Mouse (Mus musculus) cerebellum, adult 9-11 months (tissue): Measurements from ENCODE around the gene Micall1.

ENCODE experiments used
- DNase-seq: peaks from one replicate; pipeline ENCODE4 v3.0.0; 2022

The Micall1 gene

DNA sequence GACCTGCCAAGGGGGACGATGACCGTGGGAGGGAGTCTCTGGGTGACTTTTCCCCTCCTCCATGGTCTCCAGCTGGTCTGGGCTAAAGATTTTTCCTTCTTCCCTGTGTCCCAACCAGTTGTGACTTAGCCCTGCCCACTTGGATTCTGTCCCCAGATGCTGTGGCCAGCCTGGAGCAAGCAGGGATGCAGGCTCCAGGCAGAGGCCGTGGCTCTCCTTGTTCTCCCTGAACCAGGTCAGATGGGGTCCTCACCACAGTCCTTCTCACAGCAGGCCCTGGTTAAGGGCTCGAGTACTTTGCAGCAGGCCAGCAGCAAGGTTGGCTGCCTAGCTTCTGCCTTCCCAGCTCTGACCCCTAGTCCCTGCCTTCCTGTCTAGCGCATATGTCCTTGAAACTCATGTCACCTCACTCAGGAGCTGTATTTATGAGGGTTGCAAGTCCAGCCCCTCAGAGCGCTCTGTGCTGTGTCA is 24.5 kb downstream of the Micall1 start:
- DNase-seq: no peak

DNA sequence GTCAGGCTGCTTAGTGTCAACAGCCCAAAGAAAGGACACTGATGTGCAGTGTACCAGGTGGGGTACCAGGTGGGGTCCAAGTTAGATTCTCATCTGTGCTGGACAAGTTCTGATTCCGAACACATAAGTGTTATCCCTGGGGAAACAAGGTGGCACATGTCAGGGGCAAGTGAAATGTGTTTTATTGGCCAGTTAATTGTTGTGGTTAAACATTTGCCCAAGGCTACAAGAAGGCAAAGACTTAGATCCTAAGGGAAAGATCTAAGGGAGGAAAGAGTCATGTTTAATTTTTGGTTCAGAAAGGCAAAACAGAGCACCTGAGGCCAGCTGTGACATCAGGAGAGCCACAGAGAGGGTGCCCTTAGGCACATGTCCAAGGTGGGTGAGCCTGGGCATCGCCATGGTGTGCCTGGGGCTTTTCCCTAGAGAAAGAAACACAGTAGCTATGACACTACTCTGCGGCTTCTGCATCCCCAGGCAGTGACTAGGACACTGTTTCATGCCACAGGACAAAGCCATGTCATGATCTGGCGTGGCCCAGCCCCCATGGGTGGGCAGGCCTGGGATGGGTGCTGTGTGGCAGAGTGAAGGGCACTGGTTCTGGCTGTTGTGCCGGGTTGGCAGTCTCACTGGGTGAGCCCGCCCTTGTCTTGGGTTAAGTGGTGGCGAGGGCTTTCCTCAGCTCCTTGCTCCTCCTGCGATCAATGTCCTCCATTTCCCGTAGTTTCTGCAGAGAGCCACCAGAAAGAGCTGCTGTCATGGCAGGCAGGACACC is 26.0 kb downstream of the Micall1 start:
- DNase-seq: no peak

DNA sequence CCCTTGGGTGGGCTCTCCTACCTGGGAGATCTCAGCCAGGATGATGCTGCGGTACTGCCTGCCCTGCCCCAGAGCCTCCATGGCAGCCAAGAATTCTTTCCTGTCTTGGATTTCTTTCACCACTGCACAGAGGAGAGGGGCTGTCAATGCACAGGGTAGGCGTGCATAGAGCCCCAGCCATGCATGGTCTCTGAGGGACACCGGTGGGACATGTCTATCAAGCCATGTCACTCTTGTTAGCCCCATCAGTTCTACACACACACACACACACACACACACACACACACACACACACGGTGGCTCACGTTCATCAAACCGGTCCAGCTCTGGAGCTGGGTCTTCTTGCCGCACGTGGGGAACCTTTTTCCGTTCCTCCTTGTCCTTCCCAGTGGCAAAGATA is 26.6 kb downstream of the Micall1 start:
- no peak for DNase-seq

DNA sequence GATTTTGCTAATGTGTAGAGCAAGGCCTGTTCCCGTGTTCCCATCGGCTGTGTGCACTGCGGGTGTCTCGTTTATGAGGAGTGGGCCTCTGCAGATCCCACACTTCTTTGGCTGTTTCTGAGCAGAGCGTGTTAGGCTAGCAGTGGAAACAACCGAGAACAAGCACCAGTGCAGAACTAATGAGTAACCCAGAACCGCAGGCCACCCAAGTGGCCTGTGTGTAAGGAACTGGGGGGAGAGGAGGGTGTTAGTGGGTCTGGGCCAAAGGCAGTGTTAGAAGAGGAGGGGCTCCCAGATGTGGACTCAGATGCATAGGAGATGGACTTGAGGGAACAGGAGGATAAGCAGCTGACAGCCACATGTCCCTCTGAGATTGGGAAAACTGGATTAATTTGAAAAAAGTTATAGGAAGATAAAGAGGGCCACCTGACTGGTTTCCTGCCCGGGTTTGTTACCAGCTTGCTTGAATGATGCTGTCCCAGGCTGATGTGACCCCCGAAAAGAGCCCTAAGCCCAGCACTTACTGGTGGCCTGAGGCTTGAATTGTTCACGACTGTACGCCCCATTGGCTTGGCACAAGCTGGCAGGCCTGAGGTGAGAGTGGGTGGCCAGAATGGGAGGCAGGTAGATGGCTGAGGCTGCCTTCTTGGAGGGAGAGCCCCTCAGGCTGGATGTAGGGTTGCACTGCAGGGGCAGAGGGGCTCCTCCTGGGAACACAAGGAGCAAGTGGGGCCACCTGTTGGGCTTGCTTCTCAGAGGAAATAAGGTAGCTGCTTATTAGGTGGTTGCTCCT is 27.3 kb downstream of the Micall1 start:
- DNase-seq: no peak

DNA sequence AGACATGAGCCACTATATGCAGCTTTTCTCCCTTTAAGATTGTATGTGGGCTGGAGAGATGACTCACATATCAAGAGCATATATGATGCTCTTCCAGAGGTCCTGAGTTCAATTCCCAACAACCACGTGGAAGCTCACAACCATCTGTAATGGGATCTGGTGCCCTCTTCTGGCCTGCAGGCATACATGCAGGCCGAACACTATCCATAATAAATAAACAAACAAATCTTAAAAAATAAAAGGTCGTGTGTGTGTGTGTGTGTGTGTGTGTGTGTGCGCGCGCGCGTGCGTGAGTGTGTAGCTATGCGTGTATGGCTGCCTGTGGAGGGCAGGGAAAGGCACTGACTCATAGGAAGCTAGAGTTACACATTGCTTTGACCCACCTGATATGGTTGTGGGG is 30.9 kb downstream of the Micall1 start:
- no peak for DNase-seq

DNA sequence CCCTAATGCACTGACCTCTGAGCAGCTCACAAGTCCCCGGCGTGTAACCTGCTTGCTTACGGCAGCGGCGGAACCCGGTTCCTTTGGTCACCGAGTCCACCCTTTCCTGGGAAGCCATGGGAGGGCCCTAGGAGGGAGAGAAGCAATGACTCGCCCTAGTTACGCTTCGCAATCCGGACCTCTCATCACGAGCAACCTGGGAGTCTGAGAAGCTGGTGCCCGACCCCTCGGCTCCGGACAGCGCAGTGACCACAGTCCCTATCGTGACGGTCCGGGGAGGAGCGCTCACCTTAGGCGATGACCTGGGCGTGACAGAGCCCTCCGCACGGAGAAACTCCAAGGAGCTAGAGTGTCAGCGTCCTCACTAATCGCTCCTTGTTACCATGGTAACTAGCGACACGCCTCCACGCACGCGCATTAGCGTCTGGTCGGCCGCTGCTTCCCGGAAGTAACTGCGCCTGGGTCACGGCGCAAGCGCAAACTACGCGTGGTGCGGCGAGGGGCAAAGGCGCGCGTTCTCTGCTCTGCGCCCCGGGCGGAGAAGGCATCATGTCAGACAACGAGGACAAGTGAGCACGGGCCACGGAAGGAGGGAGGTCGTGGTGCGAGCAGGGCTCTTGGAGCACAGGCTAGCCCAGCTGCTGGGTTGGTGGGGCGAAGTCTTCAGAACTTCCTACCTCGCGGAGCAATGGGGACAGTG is 32.3 kb downstream of the Micall1 start, which contains the start of the genes Polr2f and 1700088E04Rik:
TSS of gene Polr2f (plus strand) at position 144 of the 700 bp plus-strand sequence.
TSS of gene 1700088E04Rik (minus strand) at position 388 of the 700 bp plus-strand sequence.
- peak; percentile 94 for DNase-seq

DNA sequence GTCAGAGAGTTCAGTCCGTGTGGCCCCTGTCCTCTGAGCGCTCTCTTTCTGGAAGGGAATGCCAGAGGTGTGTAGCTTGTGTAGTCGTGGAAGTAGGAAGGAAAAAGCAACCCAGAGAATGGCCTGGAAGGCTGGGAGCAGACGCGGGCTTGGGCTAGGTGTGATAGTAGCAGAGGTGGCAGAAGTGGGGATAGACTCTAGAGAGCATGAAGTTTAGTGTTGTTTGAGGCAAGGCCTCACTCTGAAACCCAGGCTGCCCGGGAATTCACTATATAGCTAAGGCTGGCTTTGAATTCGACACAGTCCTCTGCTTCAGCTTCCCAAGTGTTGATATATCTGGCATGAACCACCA is 32.8 kb downstream of the Micall1 start:
- DNase-seq: no peak

DNA sequence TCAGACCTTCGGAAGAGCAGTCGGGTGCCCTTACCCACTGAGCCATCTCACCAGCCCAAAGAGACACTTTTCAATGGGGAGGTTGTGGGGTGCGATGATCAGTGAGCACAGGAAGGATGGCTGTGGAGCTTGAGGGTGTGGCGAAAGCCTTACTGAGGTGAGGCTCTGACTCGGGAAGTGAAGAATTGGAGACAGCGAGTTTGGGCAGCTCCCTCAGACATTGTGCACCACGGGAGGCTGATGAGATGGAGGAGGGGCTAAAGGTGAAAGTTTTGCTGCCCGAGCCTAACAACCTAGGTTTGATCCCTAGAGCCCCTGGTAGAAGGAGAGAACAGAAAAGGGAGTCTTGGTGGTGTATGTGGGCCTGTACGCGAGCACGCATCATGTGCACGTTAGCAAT is 34.6 kb downstream of the Micall1 start:
- DNase-seq: no peak

- DNase-seq: no peak
Observed at GRCm38 (mm10) chr15:79144021-79144420, 35.3 kb downstream of the Micall1 start.

DNA sequence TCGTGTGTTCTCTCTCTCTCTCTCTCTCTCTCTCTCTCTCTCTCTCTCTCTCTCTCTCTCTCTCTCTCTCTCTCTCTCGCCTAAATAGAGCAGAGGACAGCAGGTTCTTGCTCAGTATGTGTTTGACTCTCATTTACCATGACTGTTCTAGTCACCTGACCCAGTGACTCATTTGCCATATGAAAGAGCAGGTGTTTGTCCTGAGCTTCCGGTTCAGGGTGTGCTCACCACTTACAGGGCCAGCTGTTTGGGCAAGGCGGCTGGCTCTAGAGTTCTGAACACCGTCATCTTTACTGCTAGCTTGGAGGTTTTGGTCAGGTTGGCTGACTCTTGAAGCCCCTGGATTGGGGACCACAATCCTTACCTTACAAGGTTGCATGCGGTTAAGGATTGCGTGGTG is 36.8 kb downstream of the Micall1 start:
- DNase-seq: no peak

DNA sequence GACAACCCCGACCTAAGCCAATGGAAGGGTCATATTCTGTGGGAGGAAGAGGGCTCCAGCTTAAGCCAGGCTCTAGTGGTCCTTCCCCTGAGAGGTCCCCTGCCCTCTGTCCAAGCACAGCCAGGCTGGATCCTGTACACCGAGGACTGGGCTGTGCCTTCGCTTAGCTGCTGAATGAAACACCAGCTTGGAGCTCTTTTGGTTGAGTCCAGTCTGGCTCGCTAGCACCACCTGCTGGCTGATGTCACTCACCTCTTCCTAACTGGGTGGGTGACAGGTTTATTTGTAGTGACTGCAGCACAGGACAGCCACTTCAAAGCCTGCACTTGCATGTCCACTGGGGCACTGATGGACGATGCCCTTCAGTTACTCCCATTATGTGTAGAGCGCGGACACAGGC is 39.8 kb downstream of the Micall1 start:
- peak; percentile 69 for DNase-seq

- no peak for DNase-seq
Observed at GRCm38 (mm10) chr15:79151881-79152280, 43.2 kb downstream of the Micall1 start.

DNA sequence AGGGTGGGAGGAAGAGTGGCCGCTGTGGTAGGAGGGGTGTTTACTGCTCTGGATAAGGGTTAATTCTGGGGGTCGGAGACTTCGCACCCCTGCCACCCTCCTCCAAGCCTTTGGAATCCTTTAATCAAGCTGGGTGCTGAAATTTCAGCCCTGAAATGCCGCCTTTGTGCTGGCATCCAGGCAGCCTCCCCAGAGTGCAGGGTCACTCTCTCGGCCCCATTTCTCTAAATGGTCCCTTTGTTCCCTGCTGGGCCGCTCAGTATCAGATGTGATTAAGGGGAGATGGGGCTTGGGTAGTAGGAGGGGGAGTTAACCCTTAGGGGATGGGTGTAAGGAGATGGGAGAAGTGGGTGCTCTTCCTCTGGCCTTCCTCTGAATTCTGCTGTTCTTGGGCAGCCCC is 44.0 kb downstream of the Micall1 start:
- no peak for DNase-seq

GRCm38 (mm10) chr15:79155572-79155971 is 46.9 kb downstream of the Micall1 start:
- no peak for DNase-seq

DNA sequence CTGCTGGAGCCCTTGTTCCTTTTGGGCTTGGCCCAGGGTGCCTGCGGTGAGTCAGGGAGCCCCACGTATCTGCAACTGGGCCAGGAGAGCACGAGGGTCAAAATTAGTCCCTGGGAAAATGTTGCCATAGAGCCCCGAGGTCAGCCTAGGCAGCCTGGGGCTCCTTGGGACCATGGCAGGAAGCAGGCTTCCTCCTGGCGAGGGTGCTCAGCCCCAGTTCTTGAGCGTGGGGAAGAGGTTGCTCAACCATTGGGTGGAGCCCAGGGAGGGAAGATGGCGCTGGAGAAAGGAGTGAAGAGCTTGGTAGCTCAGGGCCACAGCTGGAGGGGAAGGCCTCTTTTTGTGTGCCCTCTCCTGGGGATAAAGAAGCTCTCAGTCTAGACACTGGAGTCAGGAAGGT is 53.6 kb downstream of the Micall1 start:
- DNase-seq: no peak

DNA sequence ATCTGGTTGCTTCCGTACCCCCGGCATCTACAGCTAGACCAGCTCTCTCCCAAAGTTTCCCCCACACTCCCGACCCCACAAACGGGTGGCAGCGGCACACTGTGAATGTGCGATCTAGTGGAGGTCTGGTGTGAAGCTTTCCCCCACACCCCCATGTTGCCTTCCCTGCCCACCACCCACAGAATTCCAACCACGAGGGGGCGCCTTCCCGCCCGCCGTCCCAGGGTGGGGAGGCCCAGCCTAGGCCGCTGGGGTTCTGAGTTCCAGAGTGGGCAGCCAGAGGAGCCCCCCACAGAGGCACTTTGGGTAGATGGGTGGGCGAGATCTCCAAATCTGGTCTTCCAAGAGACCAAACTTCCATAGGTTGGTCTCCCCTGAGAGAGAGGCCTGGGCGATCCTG is 54.1 kb downstream of the Micall1 start:
- DNase-seq: no peak

- no peak for DNase-seq
Observed at GRCm38 (mm10) chr15:79164251-79164650, 55.6 kb downstream of the Micall1 start.

DNA sequence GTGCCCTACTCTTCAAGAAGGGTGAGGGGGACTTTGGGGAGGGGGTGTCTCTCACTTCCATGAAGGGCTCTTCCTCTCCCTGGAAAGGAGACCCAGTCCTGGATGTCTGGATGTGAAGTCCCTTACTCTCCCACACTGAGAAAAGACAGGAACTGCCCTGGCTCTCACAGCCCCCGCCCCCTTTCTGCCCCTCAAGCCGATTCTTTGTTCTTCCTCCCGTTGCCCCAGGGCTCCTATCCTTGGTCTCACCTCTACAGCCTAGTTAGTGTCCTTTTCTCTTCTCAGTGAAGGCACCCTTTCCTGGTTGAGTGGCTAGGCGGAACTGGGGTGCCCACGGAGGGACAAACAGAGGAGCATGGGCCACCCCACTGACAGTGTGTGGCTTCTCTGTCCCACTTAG is 56.4 kb downstream of the Micall1 start, which contains the start of gene Sox10:
TSS of gene Sox10 (minus strand) at position 101 of the 400 bp plus-strand sequence.
- DNase-seq: no peak

DNA sequence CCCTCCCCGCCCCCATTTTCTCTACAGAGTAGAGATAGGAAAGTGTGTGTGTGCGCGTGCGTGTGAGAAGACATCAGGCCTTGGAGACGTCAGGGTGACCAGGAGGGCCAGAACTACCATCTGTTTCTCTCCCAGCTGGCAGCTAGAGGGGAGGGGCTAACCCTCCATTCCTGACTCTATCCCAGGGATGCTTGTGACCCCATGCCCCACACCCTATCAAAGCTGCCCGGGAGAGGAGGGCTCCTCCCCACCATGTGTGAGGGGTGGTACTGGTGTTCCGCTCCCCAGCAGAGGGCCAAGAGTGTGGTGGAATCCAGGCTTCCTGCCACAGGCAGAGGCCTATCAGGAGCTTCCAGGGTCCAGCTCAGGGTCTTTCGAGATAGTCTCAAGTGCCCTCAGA is 58.0 kb downstream of the Micall1 start:
- DNase-seq: no peak

GRCm38 (mm10) chr15:79176905-79177304 is 68.2 kb downstream of the Micall1 start:
- DNase-seq: no peak

DNA sequence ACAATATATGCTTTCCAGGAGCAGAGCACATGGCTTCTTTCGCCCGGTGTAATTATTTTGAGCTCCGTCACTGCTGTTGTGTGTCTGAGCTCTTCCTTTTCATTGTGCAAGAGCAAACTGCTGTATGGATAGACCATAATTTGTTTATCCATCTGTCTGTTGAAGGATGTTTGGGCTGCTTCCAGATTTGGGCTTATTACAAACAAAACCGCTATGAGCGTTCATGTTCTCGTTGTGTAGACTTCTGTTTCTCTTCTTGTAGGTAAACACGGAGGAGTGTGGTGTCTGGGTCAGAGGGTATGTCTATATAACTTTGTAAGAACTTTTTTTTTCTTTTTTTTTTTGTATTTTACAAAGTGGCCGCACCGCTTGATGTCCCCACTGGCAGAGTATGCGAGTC is 76.5 kb downstream of the Micall1 start:
- no peak for DNase-seq
